Mouse (Mus musculus) ES-E14 (cell line): ENCODE measurements at regions not wholly inside any gene's neighbourhood (a gene's known extent, or its start where the extent isn't known, plus 50 kb on each side); places are given as distances from the start of the nearest gene placed in this dataset.

ENCODE experiments used
- HCFC1 ChIP-seq: IDR thresholded peaks from 2 replicates; pipeline ENCODE4 v1.6.1; 2012; ENCODE audit warnings: low read length, inconsistent platforms, borderline replicate concordance; ENCODE audit not compliant: insufficient read depth
- ZC3H11A ChIP-seq: IDR thresholded peaks from 2 replicates; pipeline ENCODE4 v1.6.1; 2012; ENCODE audit warnings: low read depth, mild to moderate bottlenecking, inconsistent platforms, low read length, borderline replicate concordance
- ZNF384 ChIP-seq: IDR thresholded peaks from 2 replicates; pipeline ENCODE4 v1.6.1; 2012; ENCODE audit warnings: low read depth, low read length, inconsistent platforms

GRCm38 (mm10) chr12:71621542-71621941 is 209.3 kb upstream of the Daam1 start:
- TF ChIP-seq ZC3H11A = no peak
- TF ChIP-seq ZNF384 = no peak
- no peak for TF ChIP-seq HCFC1
